In the genomic region with DNA sequence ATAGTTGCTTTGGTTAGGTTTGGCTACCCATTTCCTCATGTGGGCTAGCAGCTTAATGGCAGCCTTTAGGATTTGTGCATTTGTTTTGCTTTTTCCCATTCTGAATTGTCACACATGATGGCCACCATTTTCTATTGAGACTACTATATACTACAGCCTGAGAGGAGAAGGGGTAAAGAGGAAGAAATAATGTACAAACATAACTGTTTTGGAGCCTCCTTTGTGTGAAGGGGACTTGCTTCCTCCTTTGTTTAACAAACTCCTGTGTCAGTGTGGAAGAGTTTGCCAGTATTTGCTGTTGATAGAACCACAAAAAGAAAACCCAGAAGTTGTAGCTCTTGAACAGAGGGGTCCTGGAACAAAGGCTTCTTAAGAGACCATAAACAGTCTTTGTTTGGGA, we compare ENCODE assay signal across 10 mouse cellular contexts. TPM values are rescaled to one million over a fixed set of nuclear protein-coding genes. Genes with fewer than 3 reads are reported as not detected.
DNase-seq lines count a peak whose midpoint lies in the region; ATAC-seq and TF ChIP-seq lines count a peak whose summit lies in the region.
"Had no signal": no experiment of that assay in that cellular context is flagged by ENCODE, and none has a peak within 500 bp of the region (broad histone marks: within the 10 kb centered on the region; RNA-seq: fewer than 3 reads in every experiment).

No protein-coding gene starts in this region.

- H3K36me3 ChIP-seq in heart, embryonic 16.5 days (ENCODE audit: control insufficient read depth, insufficient read depth), result no peaks in the 10 kb centered on the region
- no peaks in the 10 kb centered on the region for H3K36me3 ChIP-seq in embryonic facial prominence, embryonic 11.5 days (replicated peaks; ENCODE audit: control insufficient read depth, insufficient read depth, low read depth, low read length)
- H3K36me3 ChIP-seq in intestine, embryonic 14.5 days (ENCODE audit: control insufficient read depth, insufficient read depth, low read length), result 0 out of 2 replicates have a peak, but pooled peaks cover 1% of the 10 kb centered on the region
- H3K36me3 ChIP-seq in midbrain, embryonic 15.5 days (replicated peaks), result no peaks in the 10 kb centered on the region

- H3K9ac ChIP-seq in heart, embryonic 16.5 days (ENCODE audit: low read length), result no peak overlapping the region
- H3K9ac ChIP-seq in embryonic facial prominence, embryonic 11.5 days (replicated peaks; ENCODE audit: low read length), result peak overlapping the region; percentile 19; the same call in 1 of the 2 replicates
- H3K9ac ChIP-seq in intestine, embryonic 14.5 days (ENCODE audit: low read length), result peak overlapping the region; percentile 98; the same call in 1 of the 2 replicates
- peak overlapping the region; percentile 100; the same call in 1 of the 2 replicates for H3K9ac ChIP-seq in midbrain, embryonic 15.5 days

- no peak for DNase-seq in heart, adult 8-10 months (ENCODE audit: low spot score)
- DNase-seq in embryonic facial prominence, embryonic 11.5 days (ENCODE audit: low spot score), result no peak
- no peak for DNase-seq in intestine, embryonic 14.5 days (ENCODE audit: low spot score)
- no peak for DNase-seq in left cerebral cortex, adult 11 months (ENCODE audit: low spot score)
- no peak for DNase-seq in retina, embryonic 14.5 days (ENCODE audit: low spot score)
- DNase-seq in left cerebral cortex, adult 2 months (ENCODE audit: extremely low spot score in 1 of 2, low spot score in 2 of 2), result no peak
- DNase-seq: gastrocnemius, adult 2 months had no signal

- no peaks in the 10 kb centered on the region for H3K9me3 ChIP-seq in heart, embryonic 16.5 days (replicated peaks; ENCODE audit: control insufficient read depth, low read length)
- no peaks in the 10 kb centered on the region for H3K9me3 ChIP-seq in embryonic facial prominence, embryonic 11.5 days (replicated peaks; ENCODE audit: control insufficient read depth, low read length)
- no peaks in the 10 kb centered on the region for H3K9me3 ChIP-seq in intestine, embryonic 14.5 days (ENCODE audit: control insufficient read depth, low read length)
- H3K9me3 ChIP-seq in midbrain, embryonic 15.5 days, result no peaks in the 10 kb centered on the region

- peak overlapping the region; percentile 68; the same call in 1 of the 2 replicates for H3K4me3 ChIP-seq in heart, embryonic 16.5 days (ENCODE audit: low read length)
- peak overlapping the region; percentile 80 for H3K4me3 ChIP-seq in embryonic facial prominence, embryonic 11.5 days (ENCODE audit: low read depth, low read length)
- H3K4me3 ChIP-seq in intestine, embryonic 14.5 days (ENCODE audit: low read depth, low read length), result peak overlapping the region; percentile 91
- H3K4me3 ChIP-seq in midbrain, embryonic 15.5 days, result peak overlapping the region; percentile 100
- no peak overlapping the region for H3K4me3 ChIP-seq in left cerebral cortex, adult 2 months

- no peaks in the 10 kb centered on the region for H3K27me3 ChIP-seq in heart, embryonic 16.5 days (ENCODE audit: control insufficient read depth, insufficient read depth, low read length)
- H3K27me3 ChIP-seq in embryonic facial prominence, embryonic 11.5 days (ENCODE audit: control insufficient read depth, insufficient read depth, low read length), result no peaks in the 10 kb centered on the region
- H3K27me3 ChIP-seq in intestine, embryonic 14.5 days (replicated peaks; ENCODE audit: control insufficient read depth, insufficient read depth, low read length), result no peaks in the 10 kb centered on the region
- H3K27me3 ChIP-seq in midbrain, embryonic 15.5 days (replicated peaks), result no peaks in the 10 kb centered on the region

- no peak for ATAC-seq in heart, embryonic 16.5 days (replicated peaks; ENCODE audit: extremely low read depth, insufficient read depth, low FRiP score)
- no peak for ATAC-seq in embryonic facial prominence, embryonic 11.5 days (replicated peaks; ENCODE audit: insufficient number of reproducible peaks, low FRiP score, low TSS enrichment, low read depth)
- no peak for ATAC-seq in intestine, embryonic 14.5 days (replicated peaks; ENCODE audit: low FRiP score, low TSS enrichment, low read depth)
- ATAC-seq in midbrain, embryonic 15.5 days (replicated peaks), result no peak

- intact Hi-C loops in left cerebral cortex, adult 2 months (cut with DNase I), result no loop called here

- no peak for TF ChIP-seq CTCF in left cerebral cortex, adult 2 months (IDR thresholded peaks at IDR 0.05)

- H3K4me1 ChIP-seq in heart, embryonic 16.5 days (ENCODE audit: control insufficient read depth, insufficient read depth, low read length), result peaks cover 12% of the 10 kb centered on the region; the same call in 1 of the 2 replicates
- H3K4me1 ChIP-seq in embryonic facial prominence, embryonic 11.5 days (ENCODE audit: control insufficient read depth, insufficient read depth, low read length), result no peaks in the 10 kb centered on the region
- peaks cover 17% of the 10 kb centered on the region; the same call in 1 of the 2 replicates for H3K4me1 ChIP-seq in intestine, embryonic 14.5 days (replicated peaks; ENCODE audit: control insufficient read depth, insufficient read depth, low read length)
- peaks cover 44% of the 10 kb centered on the region for H3K4me1 ChIP-seq in midbrain, embryonic 15.5 days

- peak overlapping the region; percentile 87 for H3K4me2 ChIP-seq in heart, embryonic 16.5 days (ENCODE audit: low read depth, low read length)
- H3K4me2 ChIP-seq in embryonic facial prominence, embryonic 11.5 days (ENCODE audit: low read depth, low read length), result peak overlapping the region; percentile 58
- peak overlapping the region; percentile 66 for H3K4me2 ChIP-seq in intestine, embryonic 14.5 days (ENCODE audit: low read length)
- peak overlapping the region; percentile 66 for H3K4me2 ChIP-seq in midbrain, embryonic 15.5 days

- H3K27ac ChIP-seq in heart, embryonic 16.5 days (ENCODE audit: low read length), result no peak overlapping the region
- H3K27ac ChIP-seq in embryonic facial prominence, embryonic 11.5 days (replicated peaks; ENCODE audit: low read depth, low read length), result no peak overlapping the region
- no peak overlapping the region for H3K27ac ChIP-seq in intestine, embryonic 14.5 days (ENCODE audit: low read depth)
- H3K27ac ChIP-seq in midbrain, embryonic 15.5 days, result 0 out of 2 replicates have a peak overlapping the region, but pooled peaks have one; percentile 6
- no peak overlapping the region for H3K27ac ChIP-seq in left cerebral cortex, adult 2 months

RNA-seq across cellular contexts. Expression of gene Kdm5b, which starts 2.5 kb away (rescaled TPM):
- 24.4 and 28.0 TPM in 2 replicates for polyA plus RNA-seq in heart, embryonic 16.5 days (2015; fragmentation: Nextera tagmentation; extraction: Ambion mirVana)
- total RNA-seq in heart, adult 8-10 months (2022), result 10 to 100 TPM; 11.0 to 11.9 (median 11.4) TPM
- polyA plus RNA-seq in embryonic facial prominence, embryonic 11.5 days (2014; fragmentation: Nextera tagmentation; extraction: Ambion mirVana), result 83.6 and 84.0 TPM in 2 replicates
- 54.2 and 59.9 TPM in 2 replicates for polyA plus RNA-seq in intestine, embryonic 14.5 days (2014; fragmentation: Nextera tagmentation; extraction: Ambion mirVana)
- polyA plus RNA-seq in midbrain, embryonic 15.5 days (2015; fragmentation: Nextera tagmentation; extraction: Ambion mirVana), result 83.9 and 87.1 TPM in 2 replicates
- 10 to 100 TPM; 70.5 to 71.0 TPM for total RNA-seq in left cerebral cortex, adult 2 months (2021)

RNA-seq across cellular contexts. Expression of gene Mgat4e, which starts 13.0 kb away (rescaled TPM):
- polyA plus RNA-seq in heart, embryonic 16.5 days (2015; fragmentation: Nextera tagmentation; extraction: Ambion mirVana), result not detected in 2 replicates
- not detected for total RNA-seq in heart, adult 8-10 months (2022)
- polyA plus RNA-seq in embryonic facial prominence, embryonic 11.5 days (2014; fragmentation: Nextera tagmentation; extraction: Ambion mirVana), result not detected in 2 replicates
- not detected in 2 replicates for polyA plus RNA-seq in intestine, embryonic 14.5 days (2014; fragmentation: Nextera tagmentation; extraction: Ambion mirVana)
- polyA plus RNA-seq in midbrain, embryonic 15.5 days (2015; fragmentation: Nextera tagmentation; extraction: Ambion mirVana), result not detected in 2 replicates
- not detected for total RNA-seq in left cerebral cortex, adult 2 months (2021)
- total RNA-seq: gastrocnemius, adult 2 months; megakaryocyte progenitor cell, adult 5-6 weeks had no signal
